Mouse (Mus musculus) thymus, postnatal 10 days (tissue): Measurements from ENCODE around the gene Sidt1.
A peak's percentile ranks its signal among the peaks of the same experiment; 100 is the strongest.

Experiments used
- DNase-seq, 2 experiments: peaks; one replicate each; pipeline ENCODE4 v3.0.0; 2021; ENCODE audit warnings: low spot score in 2 of 2

The Sidt1 gene

GRCm38 (mm10) chr16:44332861-44333284, at the start of gene Sidt1:
TSS of gene Sidt1 (minus strand) at chr16:44333196.
- DNase-seq = peak; percentile 17 to 51

GRCm38 (mm10) chr16:44381578-44381977, 48.6 kb upstream of the Sidt1 start:
- no peak for DNase-seq

GRCm38 (mm10) chr16:44380006-44380405, 47.0 kb upstream of the Sidt1 start:
- no peak for DNase-seq

- no peak for DNase-seq
Observed at GRCm38 (mm10) chr16:44375459-44375858, 42.5 kb upstream of the Sidt1 start.

- DNase-seq = no peak
Observed at GRCm38 (mm10) chr16:44365522-44365921, 32.5 kb upstream of the Sidt1 start.

GRCm38 (mm10) chr16:44361921-44362890, 29.2 kb upstream of the Sidt1 start:
- DNase-seq = peak in 1 of 2 experiments; percentile 32

- peak; percentile 72 to 73 for DNase-seq
Observed at GRCm38 (mm10) chr16:44357571-44358268, 24.7 kb upstream of the Sidt1 start.

GRCm38 (mm10) chr16:44356291-44356690, 23.3 kb upstream of the Sidt1 start:
- no peak for DNase-seq

GRCm38 (mm10) chr16:44349801-44350397, 16.9 kb upstream of the Sidt1 start:
- no peak for DNase-seq

- DNase-seq = peak; percentile 91 to 96
Observed at GRCm38 (mm10) chr16:44347071-44347901, 14.3 kb upstream of the Sidt1 start, which contains the start of gene Spice1. TSS of gene Spice1 (plus strand) at chr16:44347121.

- no peak for DNase-seq
Observed at GRCm38 (mm10) chr16:44337541-44337940, 4.5 kb upstream of the Sidt1 start.

GRCm38 (mm10) chr16:44331995-44332860, 768 bp downstream of the Sidt1 start:
- peak; percentile 41 to 47 for DNase-seq

GRCm38 (mm10) chr16:44331671-44331994, 1.4 kb downstream of the Sidt1 start:
- no peak for DNase-seq

GRCm38 (mm10) chr16:44331154-44331553, 1.8 kb downstream of the Sidt1 start:
- no peak for DNase-seq

GRCm38 (mm10) chr16:44330657-44331056, 2.3 kb downstream of the Sidt1 start:
- no peak for DNase-seq

GRCm38 (mm10) chr16:44328644-44329043, 4.4 kb downstream of the Sidt1 start:
- DNase-seq = no peak

GRCm38 (mm10) chr16:44320232-44320631, 12.8 kb downstream of the Sidt1 start:
- DNase-seq = no peak

- no peak for DNase-seq
Observed at GRCm38 (mm10) chr16:44316350-44316749, 16.6 kb downstream of the Sidt1 start.

GRCm38 (mm10) chr16:44313422-44313821, 19.6 kb downstream of the Sidt1 start:
- no peak for DNase-seq

GRCm38 (mm10) chr16:44305606-44306005, 27.4 kb downstream of the Sidt1 start:
- no peak for DNase-seq
